Mouse (Mus musculus) C2C12 (cell line): Measurements from ENCODE around the gene Cdhr1.

ENCODE experiments used
- CTCF ChIP-seq: IDR thresholded peaks from one replicate; pipeline ENCODE4 v1.5.1; 2011; ENCODE audit not compliant: control insufficient read depth, insufficient read depth, insufficient read length
- MAX ChIP-seq: IDR thresholded peaks from one replicate; pipeline ENCODE4 v1.6.1; 2011; ENCODE audit warnings: mild to moderate bottlenecking, control low read depth
- MYOD1 ChIP-seq: IDR thresholded peaks from one replicate; pipeline ENCODE4 v1.6.1; 2011; ENCODE audit warnings: low read depth; ENCODE audit not compliant: control insufficient read depth, insufficient read length
- MYOG ChIP-seq: IDR thresholded peaks from one replicate; pipeline ENCODE4 v1.6.1; 2011; ENCODE audit not compliant: control insufficient read depth, insufficient read length; ENCODE audit errors: extremely low read depth
- USF1 ChIP-seq: IDR thresholded peaks from one replicate; pipeline ENCODE4 v1.6.1; 2011; ENCODE audit warnings: low read depth, mild to moderate bottlenecking, control low read depth, moderate library complexity

- TF ChIP-seq CTCF (no peak), USF1 (no peak), MYOG (no peak), MAX (no peak), MYOD1 (no peak)
Observed at GRCm38 (mm10) chr14:37127652-37128051, 29.5 kb upstream of the Cdhr1 start.
